Mouse (Mus musculus) E14TG2a.4 (cell line): ENCODE results near the gene Plcg1.
A peak's percentile ranks its signal among the peaks of the same experiment; 100 is the strongest.

Experiments
- H3K27me3 ChIP-seq: 2 replicates; pipeline ENCODE4 v1.6.1; 2014; ENCODE audit warnings: low read length, control low read depth; ENCODE audit not compliant: insufficient read depth
- H3K36me3 ChIP-seq: 2 replicates; pipeline ENCODE4 v1.6.1; 2014; ENCODE audit warnings: low read length, control low read depth; ENCODE audit not compliant: insufficient read depth
- H3K4me1 ChIP-seq: replicated peaks from 2 replicates; pipeline ENCODE4 v1.6.1; 2014; ENCODE audit warnings: low read depth, low read length, control low read depth
- H3K4me3 ChIP-seq: replicated peaks from 2 replicates; pipeline ENCODE4 v1.5.1; 2014; ENCODE audit warnings: mild to moderate bottlenecking, low read length
- H3K9me3 ChIP-seq: 2 replicates; pipeline ENCODE4 v1.6.1; 2014; ENCODE audit warnings: low read length, control low read depth
- CTCF ChIP-seq: conservative IDR thresholded peaks from 2 replicates; pipeline ENCODE4 v1.5.1; 2014; ENCODE audit warnings: low read length
- NANOG ChIP-seq: IDR thresholded peaks from 2 replicates; pipeline ENCODE4 v1.6.1; 2014; ENCODE audit warnings: borderline replicate concordance, low read length, mixed read lengths
- POU5F1 ChIP-seq: IDR thresholded peaks from 2 replicates; pipeline ENCODE4 v1.6.1; 2014; ENCODE audit warnings: low read length, borderline replicate concordance

Plcg1 gene

DNA sequence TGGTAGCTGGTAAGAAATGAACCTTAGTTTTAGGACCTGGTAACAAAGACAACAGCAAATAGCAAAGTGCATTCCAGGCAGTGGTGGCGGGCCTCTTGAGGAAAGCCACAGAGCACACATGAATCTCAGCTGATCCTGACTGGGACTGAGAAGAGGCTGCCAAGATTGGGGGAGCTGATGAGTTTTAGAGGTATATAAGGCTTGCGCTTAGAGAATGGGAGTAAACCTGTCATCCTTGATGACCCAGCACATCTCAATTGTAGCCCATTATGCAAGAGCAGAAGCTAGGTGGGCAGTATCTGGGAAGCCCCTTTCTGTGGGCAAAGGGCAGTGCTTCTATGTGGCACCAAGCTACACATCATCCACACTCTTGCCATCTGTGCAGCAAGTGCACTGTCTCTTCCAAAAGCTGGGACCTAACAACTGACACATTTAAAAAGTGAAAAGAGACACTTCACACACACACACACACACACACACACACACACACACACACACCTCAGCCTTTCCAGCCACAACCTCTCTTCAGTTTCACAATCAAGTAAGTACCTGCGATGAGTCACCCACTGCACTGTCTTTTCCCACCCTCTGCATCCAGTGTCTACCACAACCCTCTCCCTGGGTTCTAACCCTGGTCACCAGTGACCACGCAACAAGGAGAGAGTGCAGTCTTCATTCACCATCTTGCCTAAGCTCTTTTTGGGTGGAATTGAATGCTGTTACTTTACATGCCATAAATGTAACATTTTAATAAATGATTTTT, 7.3 kb upstream of the Plcg1 start:
- Histone ChIP-seq H3K4me1 (no peaks in the 10 kb centered on the region), H3K36me3 (peaks cover 47% of the 10 kb centered on the region), H3K27me3 (no peaks in the 10 kb centered on the region), H3K9me3 (no peaks in the 10 kb centered on the region), H3K4me3 (no peak overlapping the region)
- TF ChIP-seq CTCF (no peak), POU5F1 (no peak), NANOG (no peak)

GRCm38 (mm10) chr2:160724536-160724935, 6.6 kb upstream of the Plcg1 start:
- H3K4me3 ChIP-seq = no peak overlapping the region
- TF ChIP-seq POU5F1 = no peak
- TF ChIP-seq CTCF = no peak
- no peak for TF ChIP-seq NANOG

GRCm38 (mm10) chr2:160725877-160726864, 4.9 kb upstream of the Plcg1 start:
- TF ChIP-seq NANOG (no peak), POU5F1 (no peak), CTCF (no peak)
- peaks cover 13% of the 10 kb centered on the region for H3K4me1 ChIP-seq
- H3K36me3 ChIP-seq = peaks cover 24% of the 10 kb centered on the region
- no peaks in the 10 kb centered on the region for H3K9me3 ChIP-seq
- peaks cover 10% of the 10 kb centered on the region; the same call in 1 of the 2 replicates for H3K27me3 ChIP-seq
- no peak overlapping the region for H3K4me3 ChIP-seq

More at GRCm38 (mm10) chr2:160724536-160724935, 6.6 kb upstream of the Plcg1 start:
- Histone ChIP-seq H3K4me1 (no peaks in the 10 kb centered on the region), H3K36me3 (peaks cover 40% of the 10 kb centered on the region), H3K9me3 (no peaks in the 10 kb centered on the region), H3K27me3 (no peaks in the 10 kb centered on the region)

GRCm38 (mm10) chr2:160728972-160729371, 2.1 kb upstream of the Plcg1 start:
- H3K9me3 ChIP-seq = no peaks in the 10 kb centered on the region
- H3K27me3 ChIP-seq = peaks cover 10% of the 10 kb centered on the region; the same call in 1 of the 2 replicates
- peaks cover 13% of the 10 kb centered on the region for H3K36me3 ChIP-seq
- H3K4me1 ChIP-seq = peaks cover 32% of the 10 kb centered on the region
- H3K4me3 ChIP-seq = no peak overlapping the region
- no peak for TF ChIP-seq POU5F1
- no peak for TF ChIP-seq NANOG
- no peak for TF ChIP-seq CTCF

DNA sequence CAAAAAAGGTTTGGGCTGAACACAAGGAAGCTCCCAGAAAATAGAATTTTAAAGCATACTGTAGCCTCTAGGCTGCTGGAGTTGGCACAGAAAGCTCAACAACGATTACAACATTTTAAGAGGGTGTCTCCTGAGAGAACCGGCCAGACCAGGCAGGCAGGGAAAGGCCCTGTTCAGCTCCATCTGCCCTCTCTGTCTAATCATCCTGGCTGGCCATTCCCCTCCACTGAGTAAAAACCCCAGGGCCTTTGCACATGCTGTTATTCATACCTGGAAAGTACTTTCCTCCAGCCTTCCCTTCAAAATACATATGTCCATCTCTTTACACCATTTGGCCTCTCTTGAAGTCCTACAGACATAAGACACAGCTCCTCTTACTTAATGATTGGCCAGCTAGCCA, 1.7 kb upstream of the Plcg1 start:
- Histone ChIP-seq H3K36me3 (peaks cover 15% of the 10 kb centered on the region), H3K9me3 (no peaks in the 10 kb centered on the region), H3K27me3 (peaks cover 10% of the 10 kb centered on the region; the same call in 1 of the 2 replicates), H3K4me3 (no peak overlapping the region), H3K4me1 (peaks cover 37% of the 10 kb centered on the region)
- no peak for TF ChIP-seq CTCF
- TF ChIP-seq NANOG = no peak
- no peak for TF ChIP-seq POU5F1

GRCm38 (mm10) chr2:160729851-160730796, 976 bp upstream of the Plcg1 start:
- H3K4me3 ChIP-seq = peak overlapping the region; percentile 95
- H3K4me1 ChIP-seq = peaks cover 44% of the 10 kb centered on the region
- H3K27me3 ChIP-seq = peaks cover 10% of the 10 kb centered on the region; the same call in 1 of the 2 replicates
- no peaks in the 10 kb centered on the region for H3K9me3 ChIP-seq
- TF ChIP-seq CTCF (no peak), POU5F1 (no peak), NANOG (no peak)
- peaks cover 22% of the 10 kb centered on the region for H3K36me3 ChIP-seq

- H3K9me3 ChIP-seq = no peaks in the 10 kb centered on the region
- peak overlapping the region; percentile 95 for H3K4me3 ChIP-seq
- peaks cover 23% of the 10 kb centered on the region for H3K36me3 ChIP-seq
Observed at GRCm38 (mm10) chr2:160730797-160731116, 343 bp upstream of the Plcg1 start.

DNA sequence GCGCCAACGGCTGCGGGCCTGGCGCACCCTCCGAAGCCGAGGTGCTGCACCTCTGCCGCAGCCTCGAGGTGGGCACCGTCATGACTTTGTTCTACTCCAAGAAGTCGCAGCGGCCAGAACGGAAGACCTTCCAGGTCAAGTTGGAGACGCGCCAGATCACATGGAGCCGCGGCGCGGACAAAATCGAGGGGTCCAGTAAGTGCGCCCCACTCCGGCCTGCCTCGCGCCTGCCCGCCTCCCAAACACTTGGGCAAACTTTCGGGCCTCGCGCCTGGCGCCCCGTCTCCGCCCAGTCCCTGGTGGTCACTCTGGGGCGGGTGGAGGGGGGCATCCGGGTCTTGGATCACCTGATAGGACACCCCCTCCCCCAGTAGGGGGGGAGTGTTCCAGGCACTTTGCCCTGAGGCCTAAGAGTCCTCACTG, 750 bp downstream of the Plcg1 start:
- H3K4me3 ChIP-seq = peak overlapping the region; percentile 95

More at GRCm38 (mm10) chr2:160730797-160731116, 343 bp upstream of the Plcg1 start:
- Histone ChIP-seq H3K27me3 (peaks cover 10% of the 10 kb centered on the region; the same call in 1 of the 2 replicates), H3K4me1 (peaks cover 50% of the 10 kb centered on the region)
- TF ChIP-seq CTCF = no peak

More for the DNA sequence above, 750 bp downstream of the Plcg1 start:
- Histone ChIP-seq H3K4me1 (peaks cover 61% of the 10 kb centered on the region), H3K27me3 (peaks cover 10% of the 10 kb centered on the region; the same call in 1 of the 2 replicates), H3K36me3 (peaks cover 27% of the 10 kb centered on the region), H3K9me3 (no peaks in the 10 kb centered on the region)
- TF ChIP-seq POU5F1 (no peak), CTCF (no peak), NANOG (no peak)
